Mouse (Mus musculus) spleen, adult 2 months (tissue): ENCODE measurements around the gene Grhl1.

Source experiments
- CTCF ChIP-seq: fragments of 200-500 bp; IDR thresholded peaks from 2 replicates; pipeline ENCODE4 v1.5.1; 2011; ENCODE audit warnings: mild to moderate bottlenecking, inconsistent platforms; ENCODE audit not compliant: insufficient read depth, insufficient read length, insufficient replicate concordance; ENCODE audit errors: extremely low read depth
- POLR2A ChIP-seq: fragments of 200-500 bp; IDR thresholded peaks from 2 replicates; pipeline ENCODE4 v1.6.1; 2011; ENCODE audit warnings: low read depth, low read length, inconsistent platforms

- TF ChIP-seq CTCF (no peak), POLR2A (no peak)
These were observed 35.7 kb upstream of the Grhl1 start for GRCm38 (mm10) chr12:24536390-24536789.
